Mouse (Mus musculus) cerebellum, postnatal 10 days (tissue): ENCODE measurements around the gene Dcaf7.
"Not testable (repeated sequence)": the region's sequence is repeated elsewhere in the genome, so short reads cannot be mapped to it uniquely, and the experiment has no call there.

Source experiments
- DNase-seq, 2 experiments: peaks; one replicate each; pipeline ENCODE4 v3.0.0; 2021; ENCODE audit warnings: mixed read lengths in 2 of 2

Dcaf7 gene

DNA sequence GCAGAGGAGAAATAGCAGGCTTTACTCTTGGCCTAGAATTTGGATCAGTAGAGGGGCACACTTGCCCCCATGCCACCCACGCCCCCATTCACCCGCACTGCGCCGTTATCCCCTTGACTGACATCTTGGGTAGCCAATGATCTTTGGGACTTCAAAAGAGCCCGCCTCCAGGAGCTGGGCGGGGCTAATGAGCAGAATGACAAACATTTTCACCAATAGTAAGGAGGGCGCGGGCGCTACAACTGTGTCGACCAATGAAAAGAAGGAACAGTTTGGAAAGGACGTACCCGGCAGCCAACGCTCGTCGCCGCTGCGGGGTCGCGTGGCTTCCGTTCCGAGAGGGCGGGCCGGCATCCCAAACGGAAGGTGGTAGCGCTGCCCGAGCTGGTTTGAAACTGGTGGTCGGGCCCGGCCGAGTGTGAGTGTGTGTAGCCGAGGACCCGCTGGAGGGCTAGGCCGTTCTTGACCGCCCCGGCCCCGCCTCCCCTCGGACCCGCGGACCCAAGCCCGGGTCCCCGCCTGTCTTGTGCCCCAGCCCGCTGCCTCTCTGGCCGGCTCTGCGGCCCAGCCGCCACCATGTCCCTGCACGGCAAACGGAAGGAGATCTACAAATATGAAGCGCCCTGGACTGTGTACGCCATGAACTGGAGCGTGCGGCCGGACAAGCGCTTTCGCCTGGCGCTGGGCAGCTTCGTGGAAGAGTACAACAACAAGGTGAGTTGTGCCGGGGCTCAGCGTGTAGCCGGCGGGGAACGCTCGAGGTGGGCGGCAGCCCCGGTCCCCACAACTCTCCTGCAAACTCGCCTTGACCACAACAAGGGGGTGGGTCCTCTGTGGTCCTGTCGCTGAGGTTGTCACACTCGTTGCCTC lies at the start of gene Dcaf7:
Dcaf7 (plus strand) TSS at position 325 of the 870 bp plus-strand sequence.
- peak; percentile 97 to 98 for DNase-seq

DNA sequence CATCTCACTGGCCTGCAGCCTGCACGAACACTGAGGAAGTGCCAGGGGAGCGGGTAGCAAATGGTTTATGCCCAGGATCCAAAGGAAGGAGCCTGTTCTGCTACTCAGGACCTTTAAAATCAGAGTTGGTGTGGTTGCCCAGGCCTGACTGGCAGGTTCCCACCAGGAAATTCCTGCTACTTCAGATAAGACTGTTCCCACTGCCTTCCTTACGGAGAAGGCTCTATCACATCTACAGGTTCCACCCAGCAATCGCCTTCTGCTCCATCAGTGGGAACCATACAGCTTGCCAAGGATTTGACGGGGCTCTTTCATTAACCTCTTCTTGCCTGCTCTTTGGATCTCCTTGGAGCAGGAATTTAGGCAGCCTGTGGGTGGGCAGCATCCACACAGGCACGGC lies 49.2 kb upstream of the Dcaf7 start:
- DNase-seq = peak; percentile 72

DNA sequence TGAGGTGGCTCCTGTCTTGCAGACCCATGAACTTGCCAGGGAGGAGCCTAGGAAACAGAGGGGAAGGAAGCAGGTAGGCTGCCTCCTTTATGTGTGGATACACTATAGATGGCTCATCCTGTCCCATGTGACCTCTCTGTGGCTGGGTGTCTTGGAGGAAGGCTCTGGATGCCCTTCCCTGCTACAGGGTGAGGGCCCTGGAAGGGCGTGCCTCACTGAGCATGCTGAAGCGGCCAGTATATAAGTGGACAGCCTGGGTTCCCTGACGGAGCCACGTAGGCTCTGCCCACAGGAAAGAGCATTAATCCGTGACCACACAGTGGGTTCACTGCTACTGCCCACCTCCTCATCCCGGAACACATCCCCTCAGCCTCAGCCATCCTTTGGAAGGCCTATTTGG lies 47.2 kb upstream of the Dcaf7 start:
- DNase-seq = no peak

DNA sequence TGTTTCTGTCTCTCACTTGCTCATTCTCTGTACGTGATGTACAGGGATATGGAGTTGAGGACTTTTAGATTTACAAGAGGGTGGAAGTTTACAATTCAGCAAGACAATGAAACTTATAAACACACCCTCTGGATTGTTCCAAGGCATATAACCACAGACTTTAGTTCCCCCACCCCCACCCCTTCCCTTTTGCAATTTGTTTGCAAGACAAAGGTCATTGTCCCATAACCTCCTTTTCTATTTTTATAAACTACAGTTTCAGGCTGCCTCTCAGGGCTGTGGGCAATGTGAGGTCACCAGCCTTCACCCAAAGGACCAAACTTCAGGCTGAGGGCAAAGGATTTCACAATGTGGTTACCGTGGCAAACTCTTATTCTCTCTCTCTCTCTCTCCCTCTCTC lies 46.4 kb upstream of the Dcaf7 start:
- DNase-seq = no peak

DNA sequence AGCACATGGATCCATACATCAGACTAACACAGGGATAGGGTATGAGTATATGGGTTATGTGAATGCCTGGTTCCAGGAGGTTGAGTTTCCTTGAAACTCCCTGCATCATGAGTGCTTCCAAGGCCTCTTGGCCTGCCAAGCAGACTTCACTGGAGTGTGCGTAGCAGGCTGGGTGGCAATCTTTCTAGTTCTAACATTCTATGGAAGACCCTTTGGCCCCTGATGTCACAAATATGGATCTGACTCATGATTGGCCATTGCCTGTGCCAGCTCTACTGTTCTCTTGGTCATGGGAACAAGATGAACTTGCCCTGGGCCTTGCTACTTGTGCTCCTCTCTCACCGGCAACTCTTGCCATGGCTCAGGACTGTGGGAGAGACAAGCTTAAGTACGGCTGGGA lies 42.3 kb upstream of the Dcaf7 start, which contains the start of gene Ace3:
Ace3 (plus strand) TSS at position 301 of the 400 bp plus-strand sequence.
- no peak for DNase-seq

DNA sequence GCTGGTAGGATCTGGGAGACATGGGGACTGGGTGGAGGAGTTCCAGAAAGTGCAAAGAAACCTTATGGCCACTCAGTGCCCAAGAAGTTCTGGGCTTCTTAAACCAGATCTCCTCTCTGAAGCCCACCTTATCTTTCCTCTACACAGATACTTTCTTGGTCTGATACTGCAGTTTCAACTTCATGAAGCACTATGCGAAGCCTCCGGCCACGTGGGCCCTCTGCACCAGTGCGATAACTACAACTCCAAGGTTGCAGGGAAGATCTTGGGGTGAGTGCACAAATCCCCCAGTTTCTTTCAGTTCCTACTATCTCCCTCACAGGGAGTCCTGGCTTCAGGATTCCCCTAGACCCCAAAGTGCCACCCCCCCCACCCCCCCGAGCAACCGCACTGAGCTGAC lies 36.6 kb upstream of the Dcaf7 start:
- DNase-seq = no peak

DNA sequence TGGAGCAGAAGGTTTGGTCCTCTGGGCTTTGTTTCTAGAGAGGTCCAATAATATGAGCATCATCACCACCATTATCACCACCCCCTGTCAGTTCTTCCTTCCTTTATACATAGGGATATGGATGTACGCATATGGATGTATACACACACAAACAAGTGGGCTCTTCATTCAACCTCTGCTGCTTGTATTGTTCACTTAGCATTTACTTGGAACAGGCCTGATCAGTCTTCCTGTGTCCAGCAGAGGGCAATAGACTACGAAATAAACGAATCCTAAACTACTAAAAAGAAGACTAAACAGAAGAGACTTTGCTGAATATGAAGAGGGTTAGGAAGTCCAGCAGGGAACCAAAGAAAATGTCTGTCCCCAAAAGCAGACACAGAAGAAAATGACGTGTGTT lies 35.0 kb upstream of the Dcaf7 start:
- peak; percentile 47 to 68 for DNase-seq

DNA sequence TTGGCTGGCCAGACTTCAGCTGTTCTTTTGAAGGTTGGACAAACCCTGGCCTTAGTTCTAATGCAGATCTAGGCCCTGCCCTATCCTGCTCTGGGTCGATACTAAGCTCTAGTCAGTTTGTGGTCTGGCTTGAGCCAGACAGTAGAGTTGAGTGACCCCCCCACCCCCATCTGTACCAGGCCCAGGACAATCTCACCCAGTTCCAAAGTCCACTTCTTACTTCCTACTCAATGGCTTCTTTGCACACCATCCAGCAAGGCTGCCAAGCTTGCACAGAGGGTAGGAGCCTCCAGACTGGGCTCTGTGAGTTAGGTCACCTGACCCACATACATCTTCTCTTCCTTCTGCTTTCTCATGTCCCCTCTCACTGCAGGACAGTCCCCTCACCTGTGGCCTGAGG lies 32.1 kb upstream of the Dcaf7 start:
- no peak for DNase-seq

DNA sequence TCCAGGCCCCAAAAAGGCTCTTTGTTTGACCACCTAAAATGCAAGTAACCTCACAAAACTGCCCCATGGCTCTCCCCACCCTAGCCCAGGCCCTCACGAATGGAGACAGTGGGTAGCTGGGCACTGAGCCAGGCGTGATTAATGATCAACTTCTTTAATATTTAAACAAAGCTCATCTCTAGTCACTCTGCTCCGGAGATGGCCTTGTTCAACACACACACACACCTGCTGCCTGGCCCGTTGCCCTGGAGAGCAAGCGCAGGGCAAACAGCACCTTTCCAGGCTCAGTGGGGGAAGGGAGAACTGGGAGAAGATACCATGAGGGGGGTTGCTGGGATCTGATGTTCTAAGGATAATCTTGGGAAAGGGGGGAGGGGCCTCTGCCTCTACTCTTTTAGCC lies 30.7 kb upstream of the Dcaf7 start:
- peak; percentile 54 to 56 for DNase-seq

DNA sequence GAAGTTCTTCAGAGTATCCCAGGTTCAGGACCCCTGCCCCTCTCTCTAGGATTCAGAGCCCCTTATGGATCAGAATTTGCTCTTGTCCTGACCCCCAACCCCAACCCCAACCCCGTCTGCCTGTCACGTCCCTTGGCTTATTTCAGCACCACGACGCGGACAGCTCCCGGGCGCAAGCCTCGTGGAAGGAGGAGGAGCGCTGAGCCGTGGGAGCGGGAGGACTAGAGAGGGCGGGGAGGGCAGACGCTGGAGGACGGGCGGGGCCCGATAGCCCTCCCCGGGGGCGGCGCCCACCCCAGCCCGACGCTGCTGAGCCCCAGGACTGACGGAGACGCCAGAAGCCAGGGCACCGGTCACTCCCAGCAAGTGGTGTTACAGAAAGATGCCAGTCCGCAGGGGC lies 28.9 kb upstream of the Dcaf7 start, which contains the start of gene Kcnh6:
Kcnh6 (plus strand) TSS at position 304 of the 400 bp plus-strand sequence.
- peak in 1 of 2 experiments; percentile 53 for DNase-seq

DNA sequence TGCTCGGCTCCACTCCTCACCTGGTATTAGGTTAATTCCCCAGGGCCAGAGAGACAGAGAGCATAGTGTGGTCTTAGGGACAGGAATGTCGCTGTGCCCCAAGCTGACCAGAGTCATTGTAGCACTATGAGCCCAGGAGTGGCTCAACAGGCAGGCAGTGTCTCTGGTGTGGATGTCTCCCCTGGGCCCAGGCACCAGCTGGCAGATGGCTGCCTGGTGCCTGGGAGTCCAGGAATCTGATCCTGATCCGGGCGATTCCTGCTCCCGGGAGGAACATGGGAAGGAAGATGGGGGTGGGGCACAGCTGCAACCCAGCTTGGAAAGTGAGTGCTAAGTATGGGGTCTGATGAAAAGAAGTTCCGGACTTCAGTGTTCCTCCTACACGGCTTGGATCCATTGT lies 24.0 kb upstream of the Dcaf7 start:
- DNase-seq = no peak

DNA sequence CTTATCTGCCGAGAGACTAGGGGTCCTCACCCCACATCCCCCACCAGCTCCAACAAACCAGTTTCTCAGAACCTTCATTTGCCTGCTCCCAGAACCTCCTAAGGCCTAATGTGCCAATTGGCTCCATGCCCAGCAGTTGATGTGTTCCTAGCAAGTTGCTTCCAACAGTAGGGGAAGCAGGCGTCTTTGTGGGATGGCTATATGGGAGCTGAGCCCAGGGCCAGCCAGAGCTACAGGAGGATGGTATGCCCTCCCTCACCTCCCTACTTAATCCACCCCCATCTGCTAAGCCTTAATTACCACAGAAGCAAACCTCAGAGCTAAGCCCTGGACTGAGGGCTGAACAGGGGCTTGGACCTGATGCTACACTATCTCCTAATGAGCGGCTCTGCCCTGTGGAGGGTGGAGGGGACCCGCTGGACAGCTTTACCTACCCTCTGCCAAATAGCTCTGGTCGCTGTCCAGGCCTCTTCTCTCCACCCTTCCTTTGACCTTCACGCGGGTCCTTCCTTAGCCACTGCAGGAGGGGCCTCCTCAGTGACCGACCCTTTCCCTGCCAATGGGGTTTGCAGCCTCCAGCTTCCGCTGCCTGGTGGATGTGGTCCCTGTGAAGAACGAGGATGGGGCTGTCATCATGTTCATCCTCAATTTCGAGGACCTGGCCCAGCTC lies 23.0 kb upstream of the Dcaf7 start:
- DNase-seq = peak; percentile 92 to 93

DNA sequence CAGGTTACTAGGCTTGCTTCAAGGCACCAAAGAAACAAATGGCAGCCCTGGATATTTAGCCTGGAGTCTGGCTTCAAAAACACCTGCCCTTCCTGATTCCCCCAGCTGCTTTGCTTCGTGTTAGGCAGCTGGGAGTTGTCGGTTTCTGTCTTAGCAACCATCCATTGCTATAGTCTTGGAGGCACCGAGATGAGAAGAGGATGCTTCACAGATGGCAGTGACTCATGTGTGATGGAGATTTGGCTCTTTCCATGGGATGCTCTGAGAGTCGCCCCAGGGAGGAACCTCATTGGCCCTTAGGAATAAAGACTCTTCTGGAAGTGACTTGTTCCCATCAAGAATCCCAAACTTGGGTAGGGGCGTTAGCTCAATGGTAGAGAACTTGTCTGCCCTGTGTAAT lies 20.2 kb upstream of the Dcaf7 start:
- no peak for DNase-seq

DNA sequence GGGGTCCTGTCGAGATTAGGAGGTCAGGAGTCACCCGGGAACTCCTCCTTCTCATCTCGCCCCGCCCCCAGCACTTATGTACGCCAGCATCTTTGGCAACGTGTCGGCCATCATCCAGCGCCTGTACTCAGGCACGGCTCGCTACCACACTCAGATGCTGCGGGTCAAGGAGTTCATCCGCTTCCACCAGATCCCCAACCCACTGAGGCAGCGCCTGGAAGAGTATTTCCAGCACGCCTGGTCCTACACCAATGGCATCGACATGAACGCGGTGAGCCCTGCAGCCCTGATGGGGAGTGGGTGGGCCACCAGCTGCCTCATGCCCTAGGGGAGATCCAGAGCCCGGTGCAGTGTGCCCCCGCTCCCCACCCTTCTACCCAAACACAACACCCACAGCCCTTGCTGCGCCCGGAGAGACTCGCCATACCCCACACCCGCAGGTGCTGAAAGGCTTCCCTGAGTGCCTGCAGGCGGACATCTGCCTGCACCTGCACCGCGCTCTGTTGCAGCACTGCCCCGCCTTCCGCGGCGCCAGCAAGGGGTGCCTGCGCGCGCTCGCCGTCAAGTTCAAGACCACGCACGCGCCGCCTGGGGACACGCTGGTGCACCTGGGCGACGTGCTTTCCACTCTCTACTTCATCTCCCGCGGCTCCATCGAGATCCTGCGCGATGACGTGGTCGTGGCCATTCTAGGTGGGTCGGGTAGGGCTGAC lies 16.5 kb upstream of the Dcaf7 start:
- DNase-seq = peak; percentile 58 to 63

DNA sequence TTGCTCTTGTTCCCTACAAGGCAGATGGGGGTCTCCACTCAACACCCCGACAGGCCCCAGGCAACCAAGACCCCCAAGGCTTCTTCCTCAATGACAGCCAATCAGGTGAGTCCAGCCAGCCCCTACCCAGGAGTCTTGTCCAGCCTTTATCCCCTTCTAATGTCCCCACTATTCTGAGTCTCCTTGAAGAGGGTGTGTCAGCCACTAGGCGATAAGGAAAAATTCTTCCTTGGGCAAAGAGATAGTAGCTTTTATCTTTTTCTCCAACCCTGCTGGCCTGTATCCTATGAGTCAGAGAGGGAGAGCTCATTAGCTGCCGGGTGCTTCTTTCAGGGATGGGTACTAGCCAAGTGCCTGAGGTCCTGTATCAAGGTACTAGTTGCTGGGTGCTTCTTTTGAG lies 10.9 kb upstream of the Dcaf7 start:
- no peak for DNase-seq

DNA sequence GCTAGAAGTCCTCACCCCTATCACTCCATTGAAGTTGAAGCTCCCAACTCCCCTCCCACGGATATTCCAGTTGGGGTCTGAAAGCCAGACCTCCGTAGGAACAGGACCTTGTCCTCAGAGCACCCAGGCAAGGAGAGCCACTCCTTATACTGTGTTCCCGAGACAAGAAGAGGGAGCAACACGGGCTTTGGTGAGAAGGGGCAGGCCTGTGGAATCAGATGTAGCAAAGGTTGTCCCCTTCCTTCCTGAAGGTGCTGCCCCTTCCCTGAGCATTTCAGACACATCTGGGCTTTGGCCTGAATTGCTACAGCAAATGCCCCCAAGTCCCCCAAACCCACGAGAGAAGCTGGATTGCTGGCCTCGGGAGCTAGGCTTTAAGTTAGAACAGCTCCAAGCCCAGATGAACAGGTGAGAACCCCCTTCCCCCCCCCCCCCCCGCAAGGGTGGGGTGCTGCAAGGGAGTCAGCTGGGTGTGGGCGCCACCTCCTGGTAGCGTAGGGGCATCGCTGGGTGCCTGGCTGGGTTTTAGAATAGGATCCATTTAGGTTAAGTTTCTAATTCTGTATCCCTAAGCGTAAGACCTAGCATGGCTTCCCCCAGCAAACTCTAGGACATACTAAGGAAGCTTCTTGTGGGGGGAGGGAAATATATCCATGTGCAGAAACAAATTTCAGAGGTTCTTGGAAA lies 10.1 kb upstream of the Dcaf7 start:
- DNase-seq = peak; percentile 81 to 85

DNA sequence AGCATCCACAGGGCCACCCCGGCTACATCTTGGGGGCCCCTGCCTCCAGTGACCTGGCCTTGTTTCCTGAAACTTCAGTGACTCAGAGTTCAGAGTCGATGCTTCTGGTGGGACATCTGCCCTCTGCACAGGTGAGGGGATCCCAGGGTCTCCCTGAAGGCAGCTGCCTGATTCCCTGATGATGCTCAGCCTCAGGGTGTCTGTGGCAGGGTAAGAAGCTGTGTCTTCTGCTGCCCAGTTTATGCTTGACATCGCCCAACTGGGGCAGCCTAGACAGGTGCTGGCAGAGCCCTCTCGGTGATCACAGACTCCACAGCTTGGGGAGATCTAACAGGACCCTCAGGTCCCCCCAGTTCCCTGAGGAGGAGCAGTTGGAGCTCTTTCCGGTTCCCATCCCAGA lies 9.1 kb upstream of the Dcaf7 start:
- no peak for DNase-seq

DNA sequence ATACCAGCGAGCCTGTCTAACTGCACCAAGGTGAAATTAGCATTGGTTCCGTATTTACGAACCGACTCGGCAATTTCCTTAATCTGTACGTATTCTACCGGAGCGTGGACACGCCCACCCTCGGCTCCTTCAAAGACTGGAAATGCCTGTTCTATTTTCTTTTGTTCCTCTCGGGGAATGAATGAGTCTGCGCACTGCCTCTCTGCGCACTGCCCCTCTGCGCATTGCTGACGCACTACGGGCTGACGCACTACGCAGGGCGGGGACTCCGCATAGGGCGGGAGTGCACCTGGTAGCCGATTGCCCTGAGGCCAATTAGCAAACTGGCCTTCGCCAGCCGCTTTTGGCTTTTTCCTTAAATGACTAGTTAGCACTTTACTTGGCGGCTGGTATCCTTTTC lies 4.6 kb upstream of the Dcaf7 start:
- not testable (repeated sequence) for DNase-seq

DNA sequence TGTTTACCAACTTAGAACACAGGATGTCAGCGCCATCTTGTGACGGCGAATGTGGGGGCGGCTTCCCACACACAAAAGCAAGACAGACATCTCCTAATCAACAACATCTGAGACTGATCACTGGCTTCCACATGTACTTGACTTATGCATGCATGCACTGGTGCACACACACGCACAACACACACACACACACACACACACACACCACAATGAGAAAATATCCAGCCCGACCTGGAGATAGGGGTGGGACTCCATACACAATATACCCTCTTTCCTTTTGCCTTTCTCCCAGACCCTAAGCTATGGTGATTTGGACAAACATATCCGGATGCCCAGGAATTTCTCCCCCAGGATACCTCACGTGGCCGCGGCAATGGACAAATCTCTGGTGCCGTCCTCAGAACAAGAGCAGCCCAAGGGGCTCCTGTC lies 3.2 kb upstream of the Dcaf7 start:
- no peak for DNase-seq

DNA sequence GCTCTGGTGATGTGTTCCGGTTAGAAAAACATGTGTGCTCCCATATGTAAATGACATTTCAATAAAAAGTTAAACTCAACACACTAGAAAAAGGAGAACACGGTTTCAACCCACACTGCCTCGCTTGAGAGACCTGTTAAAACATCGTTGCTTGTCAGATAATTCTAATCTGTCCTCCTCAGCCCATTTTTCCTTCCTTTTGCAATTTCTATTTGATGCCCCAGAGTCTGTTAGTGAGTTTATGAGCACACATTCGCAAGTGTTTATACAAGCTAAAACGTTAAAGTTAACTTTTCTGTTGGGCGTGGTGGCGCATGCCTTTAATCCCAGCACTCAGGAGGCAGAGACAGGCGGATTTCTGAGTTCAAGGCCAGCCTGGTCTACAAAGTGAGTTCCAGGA lies 1.7 kb upstream of the Dcaf7 start:
- DNase-seq = no peak

DNA sequence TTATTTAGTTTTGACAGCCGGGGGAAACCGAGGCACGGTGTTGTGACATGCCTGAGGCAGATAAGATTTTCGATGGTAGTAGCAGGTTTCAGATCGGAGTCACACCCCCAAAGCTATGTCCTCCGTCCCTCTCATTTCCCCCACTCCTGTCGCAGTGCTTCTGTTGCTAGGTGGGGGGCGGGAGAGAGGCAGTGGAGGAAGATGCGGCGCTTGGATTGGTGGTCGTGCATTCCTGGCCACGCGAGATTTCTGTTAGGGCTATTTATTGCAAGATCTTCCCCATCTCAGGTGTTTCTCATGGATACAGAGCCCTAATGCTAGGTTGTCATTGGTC lies 713 bp downstream of the Dcaf7 start:
- DNase-seq = peak; percentile 93 to 94

DNA sequence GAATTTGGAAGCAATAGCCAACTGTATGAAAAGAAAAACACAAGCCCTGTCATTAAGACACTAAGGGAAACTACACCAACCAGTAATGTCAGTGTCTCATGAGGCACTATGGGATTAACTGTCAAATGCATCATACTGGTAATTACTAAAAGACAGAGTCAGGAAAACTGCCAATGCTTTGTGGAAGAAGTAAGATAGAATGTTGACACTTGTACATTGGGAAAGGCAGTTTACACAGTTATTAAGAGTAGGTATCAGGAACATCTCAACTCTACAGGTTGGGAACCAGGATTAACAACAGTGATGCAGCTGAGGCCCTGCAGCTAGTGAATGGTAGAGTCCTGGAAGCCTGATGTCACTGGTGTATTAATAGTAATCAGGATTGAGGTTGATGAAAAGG lies 7.7 kb downstream of the Dcaf7 start:
- DNase-seq = no peak

DNA sequence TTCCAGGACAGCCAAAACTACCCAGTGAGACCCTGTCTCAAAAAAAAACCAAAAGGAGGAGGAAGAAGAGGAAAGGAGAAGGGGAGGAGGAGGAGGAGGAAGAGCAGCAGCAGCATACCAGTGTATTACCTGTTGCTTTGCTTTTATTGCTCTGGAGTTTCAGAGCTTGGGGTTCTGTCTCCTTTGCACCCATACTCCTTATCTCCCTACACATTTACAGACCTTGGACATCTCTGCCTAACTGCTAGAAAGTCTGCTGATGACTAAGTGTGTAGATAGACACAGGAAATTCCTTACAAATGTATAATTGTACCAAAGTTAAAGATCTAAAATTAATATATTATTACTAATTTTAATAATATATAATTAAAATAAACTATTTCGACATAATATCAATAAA lies 8.6 kb downstream of the Dcaf7 start:
- no peak for DNase-seq
